11 mouse cellular contexts compared by ENCODE assay signal in genomic region chr4:46073736-46074135, GRCm38 (mm10). TPM values are rescaled to one million over a fixed set of nuclear protein-coding genes. Genes with fewer than 3 reads are reported as not detected.
DNase-seq lines count a peak whose midpoint lies in the region; ATAC-seq and TF ChIP-seq lines count a peak whose summit lies in the region.
"Had no signal": no experiment of that assay in that cellular context is flagged by ENCODE, and none has a peak within 500 bp of the region (broad histone marks: within the 10 kb centered on the region; RNA-seq: fewer than 3 reads in every experiment).

No protein-coding gene starts in this region.

- DNase-seq in forebrain, postnatal 0 days = peak; percentile 61
- DNase-seq in Muller cell, postnatal 12 days (ENCODE audit: inconsistent ontology term) = peak; percentile 45
- peak; percentile 85 for DNase-seq in embryonic facial prominence, embryonic 14.5 days (ENCODE audit: low spot score)
- DNase-seq in limb, embryonic 14.5 days (ENCODE audit: low spot score) = peak; percentile 74
- DNase-seq in adrenal gland, adult 2 months = no peak
- DNase-seq in kidney, adult 8-10 months = no peak
- DNase-seq: adrenal gland, postnatal 14 days; kidney, adult 9 months had no signal

- H3K4me3 ChIP-seq in forebrain, postnatal 0 days (ENCODE audit: low read depth, low read length) = no peak overlapping the region
- no peak overlapping the region for H3K4me3 ChIP-seq in forebrain, embryonic 15.5 days
- no peak overlapping the region for H3K4me3 ChIP-seq in embryonic facial prominence, embryonic 14.5 days (ENCODE audit: low read depth, low read length)
- H3K4me3 ChIP-seq in limb, embryonic 14.5 days (replicated peaks; ENCODE audit: low read length) = no peak overlapping the region

- no peak overlapping the region for H3K9ac ChIP-seq in forebrain, postnatal 0 days
- H3K9ac ChIP-seq in forebrain, embryonic 15.5 days (replicated peaks) = no peak overlapping the region
- no peak overlapping the region for H3K9ac ChIP-seq in embryonic facial prominence, embryonic 14.5 days (ENCODE audit: low read depth, low read length)
- no peak overlapping the region for H3K9ac ChIP-seq in limb, embryonic 14.5 days (ENCODE audit: low read depth, low read length, severe bottlenecking)
- H3K9ac ChIP-seq: liver, embryonic 14.5 days had no signal

- H3K27me3 ChIP-seq in forebrain, postnatal 0 days (ENCODE audit: insufficient read depth, low read length) = no peaks in the 10 kb centered on the region
- no peaks in the 10 kb centered on the region for H3K27me3 ChIP-seq in forebrain, embryonic 15.5 days
- H3K27me3 ChIP-seq in embryonic facial prominence, embryonic 14.5 days (replicated peaks; ENCODE audit: control insufficient read depth, insufficient read depth, low read length) = no peaks in the 10 kb centered on the region
- H3K27me3 ChIP-seq in limb, embryonic 14.5 days (ENCODE audit: control insufficient read depth, insufficient read depth, low read length) = no peaks in the 10 kb centered on the region

- no peak for TF ChIP-seq POLR2A in limb, embryonic 14.5 days (IDR thresholded peaks at IDR 0.05; ENCODE audit: borderline replicate concordance, extremely low read depth, insufficient read depth, insufficient read length)

- ATAC-seq in forebrain, postnatal 0 days = peak; percentile 51
- no peak for ATAC-seq in forebrain, embryonic 15.5 days (replicated peaks)
- peak; percentile 76 for ATAC-seq in embryonic facial prominence, embryonic 14.5 days (ENCODE audit: low read depth)
- peak; percentile 44 for ATAC-seq in limb, embryonic 14.5 days (ENCODE audit: low FRiP score, low read depth)
- ATAC-seq in monocyte, adult 5-6 weeks (replicated peaks; ENCODE audit: insufficient number of reproducible peaks, low FRiP score, low TSS enrichment, poor library complexity, severe bottlenecking) = no peak

- no peak overlapping the region for H3K4me2 ChIP-seq in forebrain, postnatal 0 days (ENCODE audit: low read depth)
- no peak overlapping the region for H3K4me2 ChIP-seq in forebrain, embryonic 15.5 days (replicated peaks)
- no peak overlapping the region for H3K4me2 ChIP-seq in embryonic facial prominence, embryonic 14.5 days (ENCODE audit: low read depth, low read length)
- no peak overlapping the region for H3K4me2 ChIP-seq in limb, embryonic 14.5 days (replicated peaks; ENCODE audit: low read depth, low read length, severe bottlenecking)

- no peaks in the 10 kb centered on the region for H3K9me3 ChIP-seq in forebrain, postnatal 0 days (ENCODE audit: low read length)
- H3K9me3 ChIP-seq in forebrain, embryonic 15.5 days = no peaks in the 10 kb centered on the region
- no peaks in the 10 kb centered on the region for H3K9me3 ChIP-seq in embryonic facial prominence, embryonic 14.5 days (ENCODE audit: control insufficient read depth, low read length)
- H3K9me3 ChIP-seq in limb, embryonic 14.5 days (ENCODE audit: control insufficient read depth, low read length) = no peaks in the 10 kb centered on the region

- no peak overlapping the region for H3K27ac ChIP-seq in forebrain, postnatal 0 days (ENCODE audit: low read depth, low read length)
- H3K27ac ChIP-seq in forebrain, embryonic 15.5 days (replicated peaks) = no peak overlapping the region
- H3K27ac ChIP-seq in embryonic facial prominence, embryonic 14.5 days (replicated peaks; ENCODE audit: low read depth, low read length) = no peak overlapping the region
- H3K27ac ChIP-seq in limb, embryonic 14.5 days (replicated peaks; ENCODE audit: low read depth, low read length) = no peak overlapping the region
- H3K27ac ChIP-seq: liver, embryonic 14.5 days had no signal

- WGBS in forebrain, postnatal 0 days = 33% methylated on average over 4 of the region's 4 CpGs
- 36% methylated on average over 4 of the region's 4 CpGs for WGBS in forebrain, embryonic 15.5 days
- WGBS in embryonic facial prominence, embryonic 14.5 days = 25% methylated on average over 4 of the region's 4 CpGs
- 48% methylated on average over 4 of the region's 4 CpGs for WGBS in limb, embryonic 14.5 days

- H3K36me3 ChIP-seq in forebrain, postnatal 0 days (ENCODE audit: insufficient read depth) = no peaks in the 10 kb centered on the region
- H3K36me3 ChIP-seq in forebrain, embryonic 15.5 days = no peaks in the 10 kb centered on the region
- H3K36me3 ChIP-seq in embryonic facial prominence, embryonic 14.5 days (ENCODE audit: control insufficient read depth, insufficient read depth, low read length) = no peaks in the 10 kb centered on the region
- H3K36me3 ChIP-seq in limb, embryonic 14.5 days (ENCODE audit: control insufficient read depth, insufficient read depth, low read length) = no peaks in the 10 kb centered on the region

- TF ChIP-seq CTCF in forebrain, postnatal 0 days (IDR thresholded peaks at IDR 0.05; ENCODE audit: low read depth) = no peak

- H3K4me1 ChIP-seq in forebrain, postnatal 0 days (ENCODE audit: insufficient read depth) = no peaks in the 10 kb centered on the region
- H3K4me1 ChIP-seq in forebrain, embryonic 15.5 days = no peaks in the 10 kb centered on the region
- H3K4me1 ChIP-seq in embryonic facial prominence, embryonic 14.5 days (ENCODE audit: control insufficient read depth, insufficient read depth, low read length) = no peaks in the 10 kb centered on the region
- H3K4me1 ChIP-seq in limb, embryonic 14.5 days (ENCODE audit: control insufficient read depth, insufficient read depth, low read length) = no peaks in the 10 kb centered on the region

RNA-seq across cellular contexts. Expression of gene Tmod1, which starts 35.0 kb away (rescaled TPM):
- total RNA-seq in forebrain, postnatal 0 days (2014; rRNA removed) = 0.92 and 1.0 TPM in 2 replicates
- 1.7 and 1.8 TPM in 2 replicates for polyA plus RNA-seq in forebrain, postnatal 0 days (2015; fragmentation: Nextera tagmentation; extraction: Ambion mirVana)
- polyA plus RNA-seq in forebrain, embryonic 15.5 days (2015; fragmentation: Nextera tagmentation; extraction: Ambion mirVana) = 0.52 and 0.66 TPM in 2 replicates
- polyA plus RNA-seq in embryonic facial prominence, embryonic 14.5 days (2014; fragmentation: Nextera tagmentation; extraction: Ambion mirVana) = 26.3 and 38.8 TPM in 2 replicates
- polyA plus RNA-seq in limb, embryonic 14.5 days (2012; rRNA removed) = 8.1 and 10.8 TPM in 2 replicates
- 9.9 and 15.8 TPM in 2 replicates for polyA plus RNA-seq in limb, embryonic 14.5 days (2014; fragmentation: Nextera tagmentation; extraction: Ambion mirVana)
- total RNA-seq in monocyte, adult 5-6 weeks (2017) = 0.39 to 2.5 TPM (median 1.6 TPM) in 3 replicates
- 1 to 10 TPM; 3.0 to 8.7 TPM for total RNA-seq in adrenal gland, adult 2 months (2021)
- polyA plus RNA-seq in adrenal gland, adult 2 months (2012; rRNA removed) = 0.89 and 2.2 TPM in 2 replicates

Comparison
In these comparisons a context has a peak if more than half of its experiments do, and no peak if none do; other contexts are left out.
1. ATAC-seq: peak in forebrain, postnatal 0 days (single experiment), embryonic facial prominence, embryonic 14.5 days (single experiment) and limb, embryonic 14.5 days (single experiment); none in forebrain, embryonic 15.5 days (single experiment) and monocyte, adult 5-6 weeks (single experiment).
2. DNase-seq: peak in forebrain, postnatal 0 days (single experiment), Muller cell, postnatal 12 days (single experiment), embryonic facial prominence, embryonic 14.5 days (single experiment) and limb, embryonic 14.5 days (single experiment); none in adrenal gland, adult 2 months (single experiment) and kidney, adult 8-10 months (0 of 2).